Mouse (Mus musculus): Measurements from ENCODE around the gene Smarcc2. TPM values are rescaled to one million over a fixed set of nuclear protein-coding genes. Genes with fewer than 3 reads are reported as not detected.

Gene Smarcc2
- polyA plus RNA-seq, 1 experiment from 2014 or later: 125 TPM

GRCm38 (mm10) chr10:128524732-128525662 lies 65.9 kb downstream of the Smarcc2 start:
- H3K27me3 ChIP-seq: peaks cover 24% of the 10 kb centered on the region

DNA sequence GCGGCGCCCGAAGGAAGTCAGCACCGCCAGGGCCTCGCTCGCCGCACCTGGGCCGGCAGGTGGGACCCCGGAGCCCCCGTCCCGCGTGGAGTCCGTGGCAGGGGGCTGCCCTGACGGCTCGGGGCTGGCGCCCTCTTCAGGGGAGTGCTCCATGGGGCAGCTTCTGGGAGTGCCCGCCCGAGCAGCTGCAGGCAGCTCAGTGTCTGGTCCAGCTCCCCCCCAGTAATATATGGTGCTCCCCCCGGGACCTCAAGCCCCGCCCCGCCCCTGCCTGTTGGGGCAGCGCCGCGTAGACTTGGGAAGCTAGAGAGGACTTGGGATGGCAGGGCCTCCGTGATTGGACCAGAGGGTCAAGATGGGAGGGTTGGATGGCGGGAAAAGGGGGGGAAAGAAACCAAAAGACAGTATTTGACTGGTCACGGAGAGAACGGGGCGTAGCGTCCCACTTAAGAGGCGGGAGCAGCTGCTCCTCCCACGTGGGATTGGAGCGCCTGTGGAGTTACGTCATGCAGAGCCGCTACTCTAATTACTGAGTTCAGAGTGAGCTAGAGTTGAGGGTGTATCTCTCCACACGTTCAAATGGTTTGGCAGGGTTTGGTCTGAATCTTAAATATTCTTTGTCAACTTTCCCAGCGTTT lies 66.7 kb downstream of the Smarcc2 start, which contains the start of gene Esyt1:
Gene Esyt1, minus strand, starts transcription at position 201 of the 638 bp plus-strand sequence.
- Histone ChIP-seq H3K27me3 (peaks cover 24% of the 10 kb centered on the region), H3K27ac (peak within 1 kb of the TSS; percentile 80), H3K9me3 (no peaks in the 10 kb centered on the region), H3K4me2 (replicated peaks) (peak within 1 kb of the TSS; percentile 99), H3K4me1 (peaks cover 16% of the 10 kb centered on the region; the same call in 1 of the 2 replicates), H3K9ac (peak within 1 kb of the TSS; percentile 70), H3K36me3 (peaks cover 3% of the 10 kb centered on the region; the same call in 1 of the 2 replicates), H3K4me3 (peak within 1 kb of the TSS; percentile 77)
- 1% methylated on average over 37 of the region's 37 CpGs for whole genome bisulfite sequencing
- peak; percentile 97 for ATAC-seq (ENCODE audit: insufficient number of reproducible peaks, insufficient read depth, low FRiP score, low TSS enrichment)

More at GRCm38 (mm10) chr10:128524732-128525662, 65.9 kb downstream of the Smarcc2 start:
- peak overlapping the region; percentile 70 for H3K9ac ChIP-seq
- ATAC-seq (ENCODE audit: insufficient number of reproducible peaks, insufficient read depth, low FRiP score, low TSS enrichment): peak; percentile 8; the same call in 1 of the 2 replicates
- peaks cover 16% of the 10 kb centered on the region; the same call in 1 of the 2 replicates for H3K4me1 ChIP-seq
- H3K27ac ChIP-seq: peak overlapping the region; percentile 80
- H3K9me3 ChIP-seq: no peaks in the 10 kb centered on the region
- peaks cover 9% of the 10 kb centered on the region for H3K36me3 ChIP-seq
- H3K4me2 ChIP-seq (replicated peaks): peak overlapping the region; percentile 99
- H3K4me3 ChIP-seq: peak overlapping the region; percentile 77
- WGBS: under 1% methylated on average over 58 of the region's 58 CpGs

DNA sequence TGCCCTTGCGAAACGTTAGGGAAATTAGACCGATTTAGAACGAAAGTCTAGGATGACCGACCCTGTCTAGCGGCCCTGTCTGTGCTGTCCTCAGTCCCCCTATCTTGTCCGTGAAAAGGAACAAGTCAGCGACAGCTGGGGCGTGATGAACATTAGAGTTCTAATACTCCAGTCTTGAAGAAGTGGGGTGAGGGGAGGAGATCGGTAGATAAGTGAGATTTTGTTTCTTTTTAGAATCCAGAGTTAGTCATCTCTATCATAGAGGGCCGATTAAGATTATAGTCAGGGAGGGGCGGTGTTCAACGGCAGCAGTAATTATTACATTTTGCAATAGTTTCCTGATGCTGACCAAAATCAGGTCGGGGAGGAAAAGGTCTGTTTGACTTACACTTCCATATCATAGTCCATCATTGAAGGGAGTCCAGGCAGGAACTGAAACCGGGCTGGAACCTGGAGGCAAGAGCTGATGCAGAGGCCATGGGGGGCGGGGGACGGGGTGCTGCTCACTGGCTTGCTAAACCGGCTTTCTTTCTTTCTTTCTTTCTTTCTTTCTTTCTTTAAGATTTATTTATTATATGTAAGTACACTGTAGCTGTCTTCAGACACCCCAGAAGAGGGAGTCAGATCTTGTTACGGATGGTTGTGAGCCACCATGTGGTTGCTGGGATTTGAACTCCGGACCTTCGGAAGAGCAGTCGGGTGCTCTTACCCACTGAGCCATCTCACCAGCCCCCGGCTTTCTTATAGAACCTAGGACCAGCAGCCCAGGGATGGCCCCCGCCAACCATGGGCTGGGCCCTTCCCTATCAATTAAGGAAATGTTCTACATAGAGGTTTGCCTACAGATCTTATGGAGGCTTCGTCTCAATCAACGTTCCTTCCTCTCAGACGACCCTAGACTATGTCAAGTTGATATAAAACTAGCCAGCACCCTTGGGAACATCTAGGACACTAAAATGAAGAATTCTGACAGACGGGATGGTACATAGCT lies 67.6 kb downstream of the Smarcc2 start:
- ATAC-seq (ENCODE audit: insufficient number of reproducible peaks, insufficient read depth, low FRiP score, low TSS enrichment): no peak
- 29% methylated on average over 28 of the region's 28 CpGs for WGBS
- no peak overlapping the region for H3K27ac ChIP-seq
- H3K4me2 ChIP-seq (replicated peaks): peak overlapping the region; percentile 99
- peaks cover 16% of the 10 kb centered on the region; the same call in 1 of the 2 replicates for H3K4me1 ChIP-seq
- H3K9ac ChIP-seq: peak overlapping the region; percentile 33; the same call in 1 of the 2 replicates
- no peaks in the 10 kb centered on the region for H3K9me3 ChIP-seq
- peaks cover 24% of the 10 kb centered on the region for H3K27me3 ChIP-seq
- H3K4me3 ChIP-seq: peak overlapping the region; percentile 77
- H3K36me3 ChIP-seq: no peaks in the 10 kb centered on the region

GRCm38 (mm10) chr10:128535206-128535605 lies 76.2 kb downstream of the Smarcc2 start:
- Histone ChIP-seq H3K27ac (no peak overlapping the region), H3K4me3 (no peak overlapping the region), H3K36me3 (no peaks in the 10 kb centered on the region), H3K27me3 (no peaks in the 10 kb centered on the region), H3K4me1 (no peaks in the 10 kb centered on the region), H3K9me3 (no peaks in the 10 kb centered on the region), H3K9ac (no peak overlapping the region), H3K4me2 (replicated peaks) (no peak overlapping the region)
- ATAC-seq (ENCODE audit: insufficient number of reproducible peaks, insufficient read depth, low FRiP score, low TSS enrichment): no peak
- 79% methylated on average over 2 of the region's 2 CpGs for WGBS

GRCm38 (mm10) chr10:128535624-128536265 lies 76.7 kb downstream of the Smarcc2 start:
- Histone ChIP-seq H3K27ac (peak overlapping the region; percentile 64; the same call in 1 of the 2 replicates), H3K4me3 (no peak overlapping the region), H3K4me1 (no peaks in the 10 kb centered on the region), H3K4me2 (replicated peaks) (peak overlapping the region; percentile 39), H3K9ac (no peak overlapping the region), H3K9me3 (no peaks in the 10 kb centered on the region), H3K36me3 (no peaks in the 10 kb centered on the region), H3K27me3 (no peaks in the 10 kb centered on the region)
- 73% methylated on average over 4 of the region's 4 CpGs for WGBS
- no peak; the same call in 1 of the 2 replicates for ATAC-seq (ENCODE audit: insufficient number of reproducible peaks, insufficient read depth, low FRiP score, low TSS enrichment)

DNA sequence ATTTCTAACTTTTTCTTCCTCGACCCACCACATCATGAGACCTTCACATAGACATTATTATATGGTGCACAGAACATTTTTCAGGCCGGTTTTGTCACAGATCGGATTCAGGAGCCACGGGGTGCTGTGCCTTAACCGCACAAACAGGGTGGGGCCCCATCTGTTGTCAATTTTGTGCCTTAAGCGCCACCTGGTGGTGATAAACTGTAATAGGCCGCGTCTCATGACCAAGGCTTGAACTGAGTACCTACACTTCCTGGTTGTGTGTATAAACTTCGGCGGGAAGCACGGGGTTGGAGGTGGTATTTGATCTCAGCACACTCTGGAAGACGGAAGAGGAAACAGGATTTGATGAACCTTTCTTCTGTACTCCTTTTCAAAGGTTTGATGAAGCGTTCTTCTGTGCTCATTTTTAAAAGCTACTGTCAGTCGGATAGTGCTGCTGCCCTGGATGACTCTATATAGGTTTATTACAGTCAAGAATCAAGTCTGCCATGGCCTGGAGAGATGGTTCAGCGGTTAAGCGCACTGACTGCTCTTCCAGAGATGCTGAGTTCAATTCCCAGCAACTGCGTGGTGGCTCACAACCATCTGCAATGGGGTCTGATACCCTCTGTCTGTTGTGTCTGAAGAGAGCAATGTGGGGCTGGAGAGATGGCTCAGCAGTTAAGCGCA lies 77.4 kb downstream of the Smarcc2 start:
- no peaks in the 10 kb centered on the region for H3K27me3 ChIP-seq
- no peak overlapping the region for H3K9ac ChIP-seq
- ATAC-seq (ENCODE audit: insufficient number of reproducible peaks, insufficient read depth, low FRiP score, low TSS enrichment): peak; percentile 85; the same call in 1 of the 2 replicates
- peak overlapping the region; percentile 64; the same call in 1 of the 2 replicates for H3K27ac ChIP-seq
- no peaks in the 10 kb centered on the region for H3K9me3 ChIP-seq
- H3K4me1 ChIP-seq: no peaks in the 10 kb centered on the region
- 15% methylated on average over 18 of the region's 18 CpGs for WGBS
- no peak overlapping the region for H3K4me3 ChIP-seq
- peak overlapping the region; percentile 39 for H3K4me2 ChIP-seq (replicated peaks)
- peaks cover 6% of the 10 kb centered on the region; the same call in 1 of the 2 replicates for H3K36me3 ChIP-seq

DNA sequence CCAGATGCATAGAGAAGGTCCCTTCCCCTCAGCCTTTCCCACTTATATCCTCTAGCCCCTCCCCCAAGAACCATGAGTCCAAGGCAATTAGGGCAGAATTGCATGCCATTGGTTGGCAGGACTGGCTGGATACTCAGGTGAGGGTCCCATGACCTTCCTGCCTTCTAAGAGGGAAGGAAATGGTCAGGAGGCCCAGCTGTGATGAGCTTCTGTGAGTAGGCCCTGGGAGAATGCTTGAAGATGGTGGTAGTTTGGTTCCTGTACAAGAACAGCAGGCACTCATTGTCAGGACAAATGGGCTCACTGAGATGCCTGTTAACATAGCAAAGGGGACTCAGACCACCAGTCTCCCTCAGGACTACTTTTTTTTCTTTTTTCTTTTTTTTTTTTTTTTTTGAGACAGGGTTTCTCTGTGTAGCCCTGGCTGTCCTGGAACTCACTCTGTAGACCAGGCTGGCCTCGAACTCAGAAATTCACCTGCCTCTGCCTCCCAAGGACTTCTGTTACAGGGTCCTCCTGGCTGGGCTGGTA lies 79.4 kb downstream of the Smarcc2 start:
- WGBS: 87% methylated on average over 1 of the region's 1 CpGs
- ATAC-seq (ENCODE audit: insufficient number of reproducible peaks, insufficient read depth, low FRiP score, low TSS enrichment): no peak
- Histone ChIP-seq H3K27ac (no peak overlapping the region), H3K9me3 (no peaks in the 10 kb centered on the region), H3K4me3 (no peak overlapping the region), H3K36me3 (peaks cover 19% of the 10 kb centered on the region), H3K27me3 (no peaks in the 10 kb centered on the region), H3K4me1 (no peaks in the 10 kb centered on the region), H3K9ac (no peak overlapping the region), H3K4me2 (replicated peaks) (no peak overlapping the region)

Small RNA genes lying within 50 kb of the gene (microRNA-seq; reads per million reads assigned to microRNA genes)
- not detected for gene Mir6916
- 1.1 reads per million for gene Mir8105

Other genes with a start within 250 kb of the Smarcc2 start
- gene Spryd4, start 247.4 kb upstream of the Smarcc2 start, polyA plus RNA-seq (2016; fragmentation: Nextera tagmentation; extraction: Ambion mirVana): 31.1 TPM in 2 replicates
- 0.69 and 1.1 TPM in 2 replicates for gene Mip, start 233.4 kb upstream of the Smarcc2 start, polyA plus RNA-seq (2016; fragmentation: Nextera tagmentation; extraction: Ambion mirVana)
- 80.9 and 81.5 TPM in 2 replicates for gene Timeless, start 227.2 kb upstream of the Smarcc2 start, polyA plus RNA-seq (2016; fragmentation: Nextera tagmentation; extraction: Ambion mirVana)
- 0.37 and 0.90 TPM in 2 replicates for gene Apon, start 205.2 kb upstream of the Smarcc2 start, polyA plus RNA-seq (2016; fragmentation: Nextera tagmentation; extraction: Ambion mirVana)
- gene Apof, start 190.6 kb upstream of the Smarcc2 start, polyA plus RNA-seq (2016; fragmentation: Nextera tagmentation; extraction: Ambion mirVana): not detected in 2 replicates
- gene Stat2, start 188.7 kb upstream of the Smarcc2 start, polyA plus RNA-seq (2016; fragmentation: Nextera tagmentation; extraction: Ambion mirVana): 20.9 and 22.0 TPM in 2 replicates
- gene Il23a, start 160.5 kb upstream of the Smarcc2 start, polyA plus RNA-seq (2016; fragmentation: Nextera tagmentation; extraction: Ambion mirVana): not detected in 2 replicates
- gene Pan2, start 155.9 kb upstream of the Smarcc2 start, polyA plus RNA-seq (2016; fragmentation: Nextera tagmentation; extraction: Ambion mirVana): 36.2 and 38.3 TPM in 2 replicates
- gene Cnpy2, start 136.8 kb upstream of the Smarcc2 start, polyA plus RNA-seq (2016; fragmentation: Nextera tagmentation; extraction: Ambion mirVana): 306 and 319 TPM in 2 replicates
- 191 TPM in 2 replicates for gene Cs, start 121.5 kb upstream of the Smarcc2 start, polyA plus RNA-seq (2016; fragmentation: Nextera tagmentation; extraction: Ambion mirVana)
- gene Coq10a, start 90.3 kb upstream of the Smarcc2 start, polyA plus RNA-seq (2016; fragmentation: Nextera tagmentation; extraction: Ambion mirVana): 15.0 and 17.9 TPM in 2 replicates
- 14.8 and 15.4 TPM in 2 replicates for gene Ankrd52, start 82.1 kb upstream of the Smarcc2 start, polyA plus RNA-seq (2016; fragmentation: Nextera tagmentation; extraction: Ambion mirVana)
- gene Slc39a5, start 58.0 kb upstream of the Smarcc2 start, polyA plus RNA-seq (2016; fragmentation: Nextera tagmentation; extraction: Ambion mirVana): 0.33 TPM in 1 of 2 replicates, not detected in the other
- gene Nabp2, start 47.8 kb upstream of the Smarcc2 start, polyA plus RNA-seq (2016; fragmentation: Nextera tagmentation; extraction: Ambion mirVana): 67.6 and 70.1 TPM in 2 replicates
- 44.5 and 50.5 TPM in 2 replicates for gene Rnf41, start 47.6 kb upstream of the Smarcc2 start, polyA plus RNA-seq (2016; fragmentation: Nextera tagmentation; extraction: Ambion mirVana)
- 877 and 907 TPM in 2 replicates for gene Myl6, start 34.9 kb downstream of the Smarcc2 start, polyA plus RNA-seq (2016; fragmentation: Nextera tagmentation; extraction: Ambion mirVana)
- gene Myl6b, start 39.4 kb downstream of the Smarcc2 start, polyA plus RNA-seq (2016; fragmentation: Nextera tagmentation; extraction: Ambion mirVana): 3.2 and 3.9 TPM in 2 replicates
- 29.2 and 30.7 TPM in 2 replicates for gene Esyt1, start 66.6 kb downstream of the Smarcc2 start, polyA plus RNA-seq (2016; fragmentation: Nextera tagmentation; extraction: Ambion mirVana)
- 18.8 and 19.4 TPM in 2 replicates for gene Zc3h10, start 88.5 kb downstream of the Smarcc2 start, polyA plus RNA-seq (2016; fragmentation: Nextera tagmentation; extraction: Ambion mirVana)
- 3,271 and 3,412 TPM in 2 replicates for gene Rpl41, start 90.1 kb downstream of the Smarcc2 start, polyA plus RNA-seq (2016; fragmentation: Nextera tagmentation; extraction: Ambion mirVana)
- 189 and 192 TPM in 2 replicates for gene Pa2g4, start 106.7 kb downstream of the Smarcc2 start, polyA plus RNA-seq (2016; fragmentation: Nextera tagmentation; extraction: Ambion mirVana)
- 20.9 TPM in 2 replicates for gene Erbb3, start 130.4 kb downstream of the Smarcc2 start, polyA plus RNA-seq (2016; fragmentation: Nextera tagmentation; extraction: Ambion mirVana)
- 668 and 696 TPM in 2 replicates for gene Rps26, start 167.5 kb downstream of the Smarcc2 start, polyA plus RNA-seq (2016; fragmentation: Nextera tagmentation; extraction: Ambion mirVana)
- 5.5 and 6.6 TPM in 2 replicates for gene Ikzf4, start 186.7 kb downstream of the Smarcc2 start, polyA plus RNA-seq (2016; fragmentation: Nextera tagmentation; extraction: Ambion mirVana)
- 18.5 and 19.5 TPM in 2 replicates for gene Suox, start 214.8 kb downstream of the Smarcc2 start, polyA plus RNA-seq (2016; fragmentation: Nextera tagmentation; extraction: Ambion mirVana)
- gene Rab5b, start 237.0 kb downstream of the Smarcc2 start, polyA plus RNA-seq (2016; fragmentation: Nextera tagmentation; extraction: Ambion mirVana): 80.0 and 85.6 TPM in 2 replicates
- gene Pmel, start 244.9 kb downstream of the Smarcc2 start, polyA plus RNA-seq (2016; fragmentation: Nextera tagmentation; extraction: Ambion mirVana): 26.3 and 48.0 TPM in 2 replicates
- 134 and 143 TPM in 2 replicates for gene Cdk2, start 245.8 kb downstream of the Smarcc2 start, polyA plus RNA-seq (2016; fragmentation: Nextera tagmentation; extraction: Ambion mirVana)

Data from embryonic facial prominence, embryonic 12.5 days (tissue).